8 mouse cellular contexts compared by ENCODE assay signal in the genomic region with DNA sequence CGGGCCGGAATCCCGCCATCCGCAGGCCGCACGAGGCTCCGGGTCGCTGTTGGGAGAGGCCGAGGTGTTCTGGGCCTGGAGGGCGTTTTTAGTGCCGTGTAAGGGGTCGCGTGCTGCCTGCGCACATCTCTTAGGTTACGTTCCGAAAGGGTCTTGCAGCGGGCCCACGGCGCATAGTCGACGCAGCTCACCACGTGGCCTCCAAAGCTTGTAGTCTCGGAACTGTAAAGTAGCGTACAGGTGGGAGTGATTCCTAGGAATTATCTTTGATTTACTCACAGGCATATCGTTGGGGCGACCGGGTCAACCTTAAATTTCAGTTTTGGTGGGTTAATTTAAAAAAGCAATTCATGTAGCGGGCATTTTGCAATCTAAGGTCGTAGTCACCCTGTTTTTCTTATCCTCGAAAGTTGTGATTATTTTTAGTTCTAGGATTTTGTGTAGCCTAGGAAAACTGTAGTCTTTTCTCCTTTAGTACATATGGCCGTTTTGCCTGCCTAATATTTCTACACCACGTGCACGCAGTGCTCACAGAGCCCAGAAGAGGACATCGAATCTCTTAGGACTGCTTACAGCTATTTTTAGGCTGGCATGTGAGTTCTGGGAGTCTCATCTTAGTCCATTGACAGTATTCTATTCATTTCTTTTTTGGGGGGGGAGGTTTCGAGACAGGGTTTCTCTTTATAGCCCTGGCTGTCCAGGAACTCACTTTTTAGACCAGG. TPM values are rescaled to one million over a fixed set of nuclear protein-coding genes. Genes with fewer than 3 reads are reported as not detected.
DNase-seq lines count a peak whose midpoint lies in the region; ATAC-seq lines count a peak whose summit lies in the region.

A gene (minus strand): TSS at position 51 of the 722 bp plus-strand sequence.

- no peak for DNase-seq in adrenal gland, adult 8-10 months
- no peak for DNase-seq in forebrain, embryonic 11.5 days (ENCODE audit: low spot score)
- DNase-seq in intestine, embryonic 14.5 days (ENCODE audit: low spot score) = no peak
- no peak for DNase-seq in midbrain, embryonic 10.5 days (ENCODE audit: low spot score)
- no peak for DNase-seq in thymus, postnatal 4 days
- no peak for DNase-seq in ovary, postnatal 36 days (ENCODE audit: low spot score)

- under 1% methylated on average over 35 of the region's 35 CpGs for WGBS in forebrain, embryonic 11.5 days
- WGBS in intestine, embryonic 14.5 days = under 1% methylated on average over 35 of the region's 35 CpGs
- under 1% methylated on average over 35 of the region's 35 CpGs for WGBS in midbrain, embryonic 10.5 days

- no peaks in the 10 kb centered on the region for H3K9me3 ChIP-seq in megakaryocyte, embryonic 14.5 days
- H3K9me3 ChIP-seq in forebrain, embryonic 11.5 days (ENCODE audit: control insufficient read depth, low read length) = no peaks in the 10 kb centered on the region
- H3K9me3 ChIP-seq in intestine, embryonic 14.5 days (ENCODE audit: control insufficient read depth, low read length) = no peaks in the 10 kb centered on the region
- no peaks in the 10 kb centered on the region for H3K9me3 ChIP-seq in midbrain, embryonic 10.5 days (replicated peaks)

- peak within 1 kb of the TSS; percentile 85 for H3K4me2 ChIP-seq in forebrain, embryonic 11.5 days (ENCODE audit: low read depth, low read length, severe bottlenecking)
- peak within 1 kb of the TSS; percentile 87 for H3K4me2 ChIP-seq in intestine, embryonic 14.5 days (ENCODE audit: low read length)

- H3K27me3 ChIP-seq in megakaryocyte, embryonic 14.5 days (replicated peaks) = no peaks in the 10 kb centered on the region
- H3K27me3 ChIP-seq in forebrain, embryonic 11.5 days (ENCODE audit: control insufficient read depth, insufficient read depth, low read length) = no peaks in the 10 kb centered on the region
- no peaks in the 10 kb centered on the region for H3K27me3 ChIP-seq in intestine, embryonic 14.5 days (replicated peaks; ENCODE audit: control insufficient read depth, insufficient read depth, low read length)
- H3K27me3 ChIP-seq in midbrain, embryonic 10.5 days (ENCODE audit: low read depth, poor library complexity, severe bottlenecking) = no peaks in the 10 kb centered on the region

- H3K36me3 ChIP-seq in megakaryocyte, embryonic 14.5 days (replicated peaks; ENCODE audit: low read length) = peaks cover 47% of the 10 kb centered on the region
- peaks cover 11% of the 10 kb centered on the region for H3K36me3 ChIP-seq in forebrain, embryonic 11.5 days (ENCODE audit: control insufficient read depth, insufficient read depth, low read length)
- peaks cover 42% of the 10 kb centered on the region for H3K36me3 ChIP-seq in intestine, embryonic 14.5 days (ENCODE audit: control insufficient read depth, insufficient read depth, low read length)
- H3K36me3 ChIP-seq in midbrain, embryonic 10.5 days = peaks cover 45% of the 10 kb centered on the region

- H3K4me3 ChIP-seq in megakaryocyte, embryonic 14.5 days (replicated peaks) = peak within 1 kb of the TSS; percentile 99
- H3K4me3 ChIP-seq in forebrain, embryonic 11.5 days (ENCODE audit: low read depth, low read length) = peak within 1 kb of the TSS; percentile 70
- peak within 1 kb of the TSS; percentile 86 for H3K4me3 ChIP-seq in intestine, embryonic 14.5 days (ENCODE audit: low read depth, low read length)
- peak within 1 kb of the TSS; percentile 88 for H3K4me3 ChIP-seq in midbrain, embryonic 10.5 days

- H3K9ac ChIP-seq in forebrain, embryonic 11.5 days (ENCODE audit: low read length) = peak within 1 kb of the TSS; percentile 91
- H3K9ac ChIP-seq in intestine, embryonic 14.5 days (ENCODE audit: low read length) = peak within 1 kb of the TSS; percentile 98

- ATAC-seq in megakaryocyte, adult 5-6 weeks (ENCODE audit: poor library complexity, severe bottlenecking) = no peak
- ATAC-seq in forebrain, embryonic 11.5 days (replicated peaks; ENCODE audit: low FRiP score) = peak; percentile 85
- ATAC-seq in intestine, embryonic 14.5 days (replicated peaks; ENCODE audit: low FRiP score, low TSS enrichment, low read depth) = peak; percentile 82

- H3K27ac ChIP-seq in forebrain, embryonic 11.5 days (ENCODE audit: low read depth, low read length) = peak within 1 kb of the TSS; percentile 84
- H3K27ac ChIP-seq in intestine, embryonic 14.5 days (ENCODE audit: low read depth) = peak within 1 kb of the TSS; percentile 92
- peak within 1 kb of the TSS; percentile 98 for H3K27ac ChIP-seq in midbrain, embryonic 10.5 days (replicated peaks)

- peaks cover 68% of the 10 kb centered on the region for H3K4me1 ChIP-seq in megakaryocyte, embryonic 14.5 days
- peaks cover 11% of the 10 kb centered on the region; the same call in 1 of the 2 replicates for H3K4me1 ChIP-seq in forebrain, embryonic 11.5 days (replicated peaks; ENCODE audit: control insufficient read depth, insufficient read depth, low read length)
- peaks cover 22% of the 10 kb centered on the region for H3K4me1 ChIP-seq in intestine, embryonic 14.5 days (replicated peaks; ENCODE audit: control insufficient read depth, insufficient read depth, low read length)
- H3K4me1 ChIP-seq in midbrain, embryonic 10.5 days = peaks cover 35% of the 10 kb centered on the region

RNA-seq across cellular contexts. Expression of the gene that starts here (rescaled TPM):
- polyA plus RNA-seq in megakaryocyte, embryonic 14.5 days (2012; ENCODE audit: insufficient read depth, low replicate concordance) = 1.9 and 5.2 TPM in 2 replicates
- 8.2 and 9.1 TPM in 2 replicates for total RNA-seq in megakaryocyte, adult 5-6 weeks (2015)
- total RNA-seq in megakaryocyte, adult 5-6 weeks (2017) = 8.0 and 8.6 TPM in 2 replicates
- 100 to 1,000 TPM; 101 to 139 (median 122) TPM for total RNA-seq in adrenal gland, adult 8-10 months (2022)
- 5.2 and 6.3 TPM in 2 replicates for polyA plus RNA-seq in forebrain, embryonic 11.5 days (2014; fragmentation: Nextera tagmentation; extraction: Ambion mirVana)
- polyA plus RNA-seq in intestine, embryonic 14.5 days (2014; fragmentation: Nextera tagmentation; extraction: Ambion mirVana) = 7.3 and 8.3 TPM in 2 replicates
- polyA plus RNA-seq in midbrain, embryonic 10.5 days (2016; fragmentation: Nextera tagmentation; extraction: Ambion mirVana) = 5.3 and 7.8 TPM in 2 replicates

Comparison
In these comparisons a context has a peak if more than half of its experiments do, and no peak if none do; other contexts are left out.
1. RNA of the gene that starts here (total RNA-seq): 101 to 139 TPM in adrenal gland, adult 8-10 months; 8.0 to 9.1 TPM in megakaryocyte, adult 5-6 weeks; every median in the first group is over 10 times any median in the second.
2. Peak in every context shown above with its lines, with median percentiles within 50 percentile points of each other: H3K4me3 ChIP-seq and H3K27ac ChIP-seq.